Mouse (Mus musculus) right cerebral cortex, postnatal 36 days (tissue): Measurements from ENCODE around the gene Pou6f1.
"Not testable (repeated sequence)": the region's sequence is repeated elsewhere in the genome, so short reads cannot be mapped to it uniquely, and the experiment has no call there.

Experiments
- DNase-seq, 2 experiments: peaks; one replicate each; pipeline ENCODE4 v3.0.0; 2022; ENCODE audit warnings: low spot score in 2 of 2, mixed read lengths in 1 of 2

Pou6f1 gene

DNA sequence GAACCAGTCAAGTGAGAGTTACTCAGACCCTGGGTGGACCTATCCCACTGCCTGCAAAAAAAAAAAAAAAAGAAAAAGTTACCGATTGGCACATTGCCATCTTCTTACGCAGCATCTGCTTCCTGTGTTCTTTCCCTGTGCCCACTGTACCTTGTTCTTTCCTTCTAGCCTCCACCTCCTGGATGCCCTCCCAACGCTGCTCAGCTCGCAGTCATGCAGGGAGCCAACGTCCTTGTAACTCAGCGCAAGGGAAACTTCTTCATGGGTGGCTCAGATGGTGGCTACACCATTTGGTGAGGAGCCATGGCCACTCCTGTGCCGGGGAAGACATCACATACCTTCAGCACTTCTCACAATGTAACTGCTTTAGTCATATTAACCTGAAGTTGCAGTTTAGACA, 19.4 kb upstream of the Pou6f1 start:
- no peak for DNase-seq

DNA sequence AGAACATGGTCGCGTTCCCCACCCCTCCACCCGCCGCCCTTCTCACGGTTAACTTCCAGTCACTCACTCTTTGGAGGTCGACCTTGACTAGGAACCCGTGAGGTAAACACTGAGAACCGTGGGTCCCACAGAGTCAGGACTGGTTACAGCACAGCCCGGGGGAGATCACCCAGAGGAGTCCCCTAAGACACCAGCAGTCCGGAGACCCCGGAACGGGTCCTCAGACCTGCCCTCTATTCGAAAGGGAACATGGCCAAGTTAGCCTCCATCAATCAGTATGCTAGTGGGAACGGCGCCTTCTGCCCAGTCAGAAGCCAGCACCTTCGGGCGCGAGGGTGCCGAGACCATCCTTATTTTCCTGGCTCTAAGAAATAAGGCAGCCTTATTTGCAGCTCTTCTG, 16.4 kb upstream of the Pou6f1 start:
- DNase-seq = no peak

DNA sequence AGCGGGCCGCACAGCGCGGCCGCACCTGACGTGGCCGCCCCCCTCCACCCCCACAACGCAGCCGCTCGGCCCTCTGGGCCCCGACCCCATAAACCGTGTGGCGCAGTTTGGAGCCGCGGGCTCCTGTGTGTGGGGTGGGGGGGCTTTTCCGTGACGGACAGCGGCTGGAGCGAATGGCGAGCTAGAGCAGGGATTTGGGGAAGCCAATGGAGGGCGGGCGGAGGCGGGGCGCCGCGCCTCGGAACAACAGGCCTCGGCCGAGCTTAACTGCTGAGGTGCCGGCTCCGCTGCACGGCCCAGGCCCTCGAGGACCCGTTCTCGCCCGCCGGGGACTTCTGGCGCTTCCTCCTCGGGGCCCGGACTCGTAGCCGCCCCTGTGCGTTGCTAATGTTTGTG, 16.0 kb upstream of the Pou6f1 start:
- peak; percentile 82 for DNase-seq

DNA sequence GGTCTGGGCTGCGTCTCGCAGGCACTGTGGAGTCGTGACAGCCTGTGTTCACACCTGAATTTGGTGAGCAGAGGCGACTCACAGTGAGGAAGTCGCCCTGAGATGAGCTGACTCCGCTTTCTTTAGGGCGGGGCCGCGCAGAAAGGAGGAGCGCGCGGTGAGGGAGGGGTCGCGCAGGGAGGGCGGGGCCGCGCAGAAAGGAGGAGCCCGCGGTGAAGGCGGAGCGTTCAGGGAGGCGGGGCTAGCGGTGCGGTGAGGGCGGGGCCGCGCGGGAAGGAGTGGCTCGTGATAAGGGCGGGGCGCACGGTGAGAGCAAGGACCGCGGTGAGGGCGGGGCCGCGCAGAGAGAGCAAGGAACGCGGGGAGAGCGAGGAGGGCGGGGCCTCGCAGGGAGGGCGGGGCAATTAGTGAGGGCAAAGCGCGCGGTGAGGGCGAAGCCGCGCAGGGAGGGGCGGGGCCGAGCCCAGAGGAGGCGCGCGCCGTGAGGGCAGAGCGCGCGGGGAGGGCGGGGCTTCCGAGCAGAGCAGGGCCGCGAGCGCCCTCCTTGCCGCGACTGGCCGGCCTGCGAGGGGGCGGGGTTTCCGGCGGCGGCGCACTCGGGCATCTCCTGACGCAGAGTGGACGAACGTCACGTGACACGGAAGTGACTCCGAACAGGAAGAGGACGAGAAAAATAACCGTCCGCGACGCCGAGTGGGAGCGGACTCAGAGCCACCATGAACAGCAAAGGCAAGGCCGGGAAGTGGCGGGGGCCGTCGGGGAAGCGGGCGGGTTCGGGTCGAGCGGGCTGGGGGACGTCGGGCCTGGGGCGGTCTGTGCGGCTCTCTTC, 15.4 kb upstream of the Pou6f1 start, which contains the start of gene Dazap2:
Gene Dazap2 (plus strand): TSS at position 354 of the 829 bp plus-strand sequence.
- DNase-seq = peak; percentile 97 to 98

DNA sequence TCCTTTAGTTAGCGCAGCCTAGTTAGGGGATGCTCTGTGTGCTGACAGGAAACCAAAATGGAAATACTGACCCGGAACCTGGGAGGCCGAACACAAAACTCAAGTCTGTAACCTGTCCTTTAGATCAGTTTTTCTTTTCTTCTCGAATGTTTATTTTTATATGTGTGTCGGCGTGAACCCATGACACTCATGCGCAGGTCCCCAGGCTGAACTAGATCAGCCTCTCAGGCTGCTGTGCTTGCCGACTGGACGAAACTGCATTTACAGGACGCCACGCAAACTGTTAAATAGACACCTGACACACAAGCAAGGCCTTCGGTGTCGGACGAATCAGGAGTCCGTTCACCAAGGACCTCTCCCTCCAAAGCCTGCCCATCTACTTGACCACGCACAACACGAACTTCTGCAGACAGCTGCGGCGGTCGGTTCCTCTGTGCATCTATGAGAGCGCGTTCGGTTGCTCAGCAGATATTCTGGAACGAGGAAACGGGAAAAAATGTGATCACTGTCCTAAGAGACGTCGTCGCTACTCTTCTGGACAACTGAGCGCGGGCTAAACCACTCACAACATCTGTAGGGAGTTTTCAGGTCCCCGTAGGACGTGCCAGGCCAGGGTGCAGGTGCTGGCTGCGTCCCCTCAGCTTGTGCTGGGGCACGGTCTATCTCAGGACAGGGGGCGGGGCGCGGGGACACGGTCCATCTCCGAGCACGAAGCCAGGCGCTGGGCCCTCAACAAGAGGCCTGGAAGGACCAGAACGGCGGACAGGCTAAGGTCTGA, 14.6 kb upstream of the Pou6f1 start:
- no peak for DNase-seq

DNA sequence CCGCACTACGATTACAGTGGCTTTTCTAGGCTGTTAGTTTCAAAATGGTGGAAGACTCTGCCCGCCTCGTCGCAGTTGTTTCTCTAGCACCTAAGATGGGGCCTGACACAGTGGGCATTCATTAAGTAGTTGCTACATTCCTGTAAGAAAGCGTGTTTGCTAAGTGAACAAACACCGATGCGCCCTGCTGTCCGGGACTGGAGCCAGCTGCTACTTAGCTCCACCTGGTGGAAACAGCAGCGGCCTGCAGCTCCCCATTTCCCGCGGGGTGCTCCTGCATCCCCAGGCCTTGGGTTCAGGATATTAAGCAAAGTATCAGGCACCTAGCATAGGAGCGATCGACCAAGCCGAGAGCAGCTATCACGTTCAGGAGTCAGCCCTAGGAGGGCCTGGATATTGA, 13.8 kb upstream of the Pou6f1 start:
- peak; percentile 51 to 64 for DNase-seq

DNA sequence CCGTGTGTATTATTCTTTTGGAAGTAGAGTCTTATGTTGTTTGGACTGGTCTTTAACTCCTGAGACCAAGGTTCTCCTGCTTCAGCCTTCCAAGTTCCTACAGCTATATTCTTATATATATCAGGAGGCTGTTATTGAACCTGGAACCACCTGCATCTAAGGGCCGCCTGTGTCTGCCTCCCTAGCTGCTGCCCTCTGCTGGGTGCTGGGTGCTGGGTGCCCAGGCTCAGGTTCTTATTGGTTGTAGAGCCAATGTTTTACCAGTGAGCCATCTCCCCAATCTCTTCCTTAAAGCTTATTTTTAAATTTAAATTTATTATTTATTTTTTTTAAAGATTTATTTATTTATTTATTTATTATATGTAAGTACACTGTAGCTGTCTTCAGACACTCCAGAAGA, 12.6 kb upstream of the Pou6f1 start:
- DNase-seq = no peak

DNA sequence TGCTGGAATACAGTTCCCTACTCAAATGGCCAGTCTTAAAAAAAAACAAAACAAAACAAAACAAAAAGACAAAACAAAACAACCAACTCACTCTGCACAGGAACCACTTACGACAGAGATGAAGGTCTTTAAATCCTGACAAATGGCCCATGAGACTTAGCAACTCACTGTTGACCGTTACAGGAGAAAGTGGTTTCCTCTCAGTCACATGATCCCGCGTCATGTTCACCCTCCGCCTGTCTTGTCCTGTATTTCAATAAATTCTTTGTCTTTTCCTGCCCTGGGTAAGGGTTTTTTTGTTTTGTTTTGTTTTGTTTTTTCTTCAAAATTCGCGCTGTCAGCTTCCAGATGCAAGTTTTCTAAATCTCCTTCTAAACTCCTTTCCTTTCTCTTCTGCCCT, 12.2 kb upstream of the Pou6f1 start:
- DNase-seq = no peak

DNA sequence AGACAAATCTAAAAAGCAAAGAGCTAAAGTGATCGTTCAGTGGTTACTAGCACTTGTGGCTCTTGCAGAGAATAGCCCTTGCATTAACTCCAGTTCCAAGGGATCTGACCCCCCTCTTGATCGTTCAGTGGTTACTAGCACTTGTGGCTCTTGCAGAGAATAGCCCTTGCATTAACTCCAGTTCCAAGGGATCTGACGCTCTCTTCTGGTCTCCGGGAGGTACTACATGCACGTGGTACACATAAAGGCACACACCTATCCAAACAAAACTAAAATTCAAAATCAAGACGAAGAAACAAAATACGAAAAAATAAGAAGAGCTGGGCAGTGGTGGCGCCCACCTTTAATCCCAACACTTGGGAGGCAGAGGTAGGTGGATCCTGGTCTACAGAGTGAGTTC, 6.9 kb upstream of the Pou6f1 start:
- DNase-seq = not testable (repeated sequence)

DNA sequence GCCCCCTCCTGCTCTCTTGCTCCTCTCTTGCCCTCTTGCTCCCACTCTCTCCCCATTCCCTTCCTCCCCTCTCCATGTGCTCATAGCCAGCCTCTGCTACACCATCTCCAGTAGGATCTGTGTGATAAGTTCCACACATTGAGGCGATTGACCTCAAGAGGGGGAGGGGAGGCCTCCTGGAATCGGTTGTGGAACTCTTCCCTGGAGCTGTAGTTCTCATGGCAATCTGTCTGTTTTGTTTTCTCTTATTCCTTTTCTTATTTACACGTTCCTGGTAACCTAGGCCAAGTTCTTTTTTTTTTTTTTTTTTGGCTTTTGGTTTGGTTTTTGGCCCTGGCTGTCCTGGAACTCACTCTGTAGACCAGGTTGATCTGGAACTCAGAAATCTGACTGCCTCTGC, 1.9 kb upstream of the Pou6f1 start:
- DNase-seq = no peak

DNA sequence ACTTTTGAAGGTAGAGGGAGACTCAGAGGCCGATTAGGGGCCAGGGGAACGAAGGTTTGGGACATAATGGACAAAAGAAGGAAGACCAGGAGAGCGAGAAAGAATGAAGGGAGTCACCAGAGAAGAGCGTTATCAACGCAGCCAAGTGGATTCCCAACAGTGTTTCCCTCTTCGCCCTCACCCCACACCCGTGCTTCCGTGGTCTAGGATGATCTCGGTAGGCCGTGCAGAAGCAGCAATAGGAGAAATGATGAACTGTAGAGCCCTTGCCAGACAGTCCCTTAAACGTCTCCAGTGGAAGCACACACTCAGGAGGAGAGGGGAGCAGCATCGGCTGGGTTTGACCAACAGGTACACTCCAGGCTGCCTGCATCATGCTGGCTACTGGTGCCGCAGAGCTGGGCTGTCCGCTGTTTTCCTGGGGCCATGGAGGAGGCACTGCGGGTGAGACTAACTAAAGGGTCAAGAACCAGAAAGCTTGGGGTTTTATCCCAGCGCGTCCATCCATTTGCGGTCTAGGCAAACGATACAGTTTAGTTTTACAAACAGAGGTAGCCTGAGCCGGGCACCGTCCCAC, 1.0 kb upstream of the Pou6f1 start:
- DNase-seq = no peak

DNA sequence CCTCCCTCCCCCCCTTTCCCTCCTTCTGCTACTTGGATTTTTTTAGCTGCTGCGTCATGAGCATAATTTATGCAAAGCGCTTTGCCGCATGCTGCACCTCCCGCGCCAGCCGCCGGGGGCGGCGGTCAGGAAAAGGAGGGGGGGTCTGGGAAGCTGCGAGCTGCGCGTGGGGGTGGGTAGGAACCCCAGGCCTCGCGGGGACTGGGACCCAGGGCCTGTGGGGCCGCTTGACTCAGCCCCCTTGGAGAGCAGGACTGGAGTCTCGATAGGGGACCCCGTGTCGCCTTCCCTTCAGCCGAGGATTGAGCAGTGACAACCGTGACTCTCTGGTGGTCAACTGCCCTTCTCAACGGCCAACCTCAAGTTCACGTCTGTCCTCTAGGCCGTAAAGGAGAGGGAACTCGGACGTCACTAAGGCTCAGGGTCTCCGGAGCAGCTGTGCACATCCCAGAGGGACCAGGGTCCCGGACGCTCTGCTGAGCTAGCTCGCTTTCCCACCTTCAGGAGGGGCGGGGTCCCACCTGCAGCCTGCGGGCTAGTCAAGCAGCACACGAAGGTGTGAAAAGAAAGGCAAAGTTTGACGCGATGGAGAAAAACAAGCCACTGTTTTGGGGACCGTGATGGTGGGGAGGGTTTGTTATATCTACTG, 387 bp upstream of the Pou6f1 start:
- DNase-seq = peak; percentile 54 to 67

DNA sequence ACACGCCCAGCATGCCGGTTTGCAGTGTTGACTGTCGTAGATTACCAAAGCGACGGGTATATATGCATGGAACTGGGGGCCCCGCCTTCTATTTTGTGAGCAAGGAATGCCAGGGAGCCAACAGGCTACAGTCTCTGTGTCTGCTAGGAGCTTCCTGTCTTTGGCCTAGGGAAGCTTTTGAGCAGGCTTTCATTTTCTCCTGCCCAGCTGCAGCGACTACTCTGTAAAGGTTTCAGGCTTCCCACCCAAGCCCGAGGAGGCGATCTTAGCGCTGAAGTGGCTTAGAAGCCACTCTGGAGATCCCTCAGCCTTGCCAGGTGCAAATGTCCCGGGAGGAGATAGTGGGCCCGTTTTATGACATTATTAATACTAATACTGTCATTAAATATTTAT, 905 bp downstream of the Pou6f1 start:
- DNase-seq = peak in 1 of 2 experiments; percentile 27

DNA sequence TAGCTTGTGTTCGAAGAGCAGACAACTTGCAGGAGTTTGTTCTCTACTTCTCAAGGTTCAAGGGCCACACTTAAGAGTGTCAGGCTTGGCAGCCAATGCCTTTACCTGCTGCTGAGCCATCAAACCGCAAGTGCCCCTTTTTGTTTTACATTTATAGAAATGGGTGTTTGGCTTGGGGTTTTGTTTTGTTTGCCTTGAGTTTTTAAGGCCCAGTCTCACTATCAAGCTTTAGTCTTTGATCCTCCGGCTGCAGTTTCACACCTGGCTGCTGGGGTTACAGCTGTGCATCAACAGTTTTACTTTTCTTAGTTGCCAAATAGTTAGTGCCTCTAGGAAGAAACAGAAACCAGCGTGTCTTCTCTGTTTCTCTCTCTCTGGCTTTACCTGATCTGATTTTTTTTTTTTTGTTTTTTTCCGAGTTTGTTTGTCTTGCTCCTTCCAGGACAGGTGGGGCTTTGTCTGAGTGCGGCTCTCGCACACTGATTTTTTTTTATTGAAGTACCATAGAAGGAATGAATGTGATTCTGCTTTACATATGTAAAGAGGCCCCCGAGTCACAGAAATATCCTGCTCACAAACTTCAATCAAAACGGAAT, 1.4 kb downstream of the Pou6f1 start:
- DNase-seq = no peak

DNA sequence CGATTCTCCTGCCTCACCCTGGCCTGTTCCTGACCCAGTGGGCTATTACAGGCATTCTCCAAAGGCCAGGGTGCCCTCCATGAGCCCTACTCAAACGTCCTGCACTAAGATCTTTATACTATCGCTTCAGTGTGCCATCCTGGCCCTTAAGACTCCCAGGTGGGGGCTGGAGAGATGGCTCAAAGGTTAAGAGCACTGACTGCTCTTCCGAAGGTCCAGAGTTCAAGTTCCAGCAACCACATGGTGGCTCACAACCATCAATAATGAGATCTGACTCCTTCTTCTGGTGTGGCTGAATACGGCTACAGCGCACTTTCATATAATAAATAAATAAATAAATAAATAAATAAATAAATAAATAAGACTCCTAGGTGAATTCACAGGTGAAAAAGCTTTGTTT, 7.0 kb downstream of the Pou6f1 start:
- DNase-seq = no peak

DNA sequence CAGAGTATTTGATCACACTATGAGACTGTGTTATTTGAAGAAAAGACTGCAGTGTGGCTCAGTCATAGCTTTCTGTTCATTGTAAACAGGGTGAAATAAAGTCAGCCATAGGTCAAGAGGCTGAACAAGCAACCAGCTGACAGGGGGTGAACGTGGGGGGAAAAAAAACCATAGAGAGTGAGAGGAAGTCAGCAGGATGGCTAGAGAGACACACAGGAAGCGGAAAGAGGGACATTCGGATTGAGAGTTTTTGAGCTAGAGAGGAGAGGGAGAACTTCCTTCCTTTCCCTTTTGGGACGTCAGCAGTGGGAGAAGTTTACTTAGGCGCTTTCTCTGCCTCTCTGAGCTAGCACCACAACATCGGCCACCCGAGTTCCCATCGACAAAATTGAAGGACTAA, 9.3 kb downstream of the Pou6f1 start:
- DNase-seq = no peak

DNA sequence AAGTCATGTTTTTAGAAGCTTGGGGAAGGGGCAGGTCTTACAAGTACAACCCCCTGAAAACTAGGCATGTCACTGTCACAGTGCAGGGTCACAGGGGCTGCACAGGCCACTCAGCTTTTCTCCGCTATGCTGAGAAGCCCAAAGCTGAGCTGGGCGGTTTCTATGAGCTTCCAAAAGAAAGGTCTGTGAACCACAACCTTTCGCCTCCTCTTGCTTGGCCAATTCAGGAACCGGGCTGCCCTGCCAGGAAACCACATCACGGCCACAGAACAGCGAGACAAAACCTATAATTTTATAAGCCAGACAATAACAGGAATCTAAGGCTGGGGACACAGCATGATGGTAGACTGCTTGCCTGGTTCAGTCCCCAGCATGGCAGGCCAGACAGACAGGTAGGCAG, 11.5 kb downstream of the Pou6f1 start:
- no peak for DNase-seq

DNA sequence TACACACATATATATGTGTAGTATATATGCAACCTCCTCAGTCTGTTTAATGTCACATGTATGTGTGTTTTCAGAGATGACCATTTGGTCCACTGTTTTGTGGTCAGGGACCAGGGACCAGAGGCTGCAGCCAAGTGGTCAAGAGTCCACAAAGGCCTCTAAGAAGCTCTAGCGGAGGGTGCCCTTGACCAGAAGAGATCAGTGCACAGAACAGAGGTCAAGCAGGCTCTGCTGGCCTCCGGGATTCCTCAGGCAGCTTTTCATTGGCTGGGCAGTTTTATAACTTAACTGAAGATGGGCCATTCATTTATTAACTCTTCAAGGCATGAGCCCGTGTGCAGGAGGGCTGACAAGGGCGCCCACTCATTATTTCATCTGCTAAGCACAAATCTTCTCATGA, 12.6 kb downstream of the Pou6f1 start:
- DNase-seq = no peak

DNA sequence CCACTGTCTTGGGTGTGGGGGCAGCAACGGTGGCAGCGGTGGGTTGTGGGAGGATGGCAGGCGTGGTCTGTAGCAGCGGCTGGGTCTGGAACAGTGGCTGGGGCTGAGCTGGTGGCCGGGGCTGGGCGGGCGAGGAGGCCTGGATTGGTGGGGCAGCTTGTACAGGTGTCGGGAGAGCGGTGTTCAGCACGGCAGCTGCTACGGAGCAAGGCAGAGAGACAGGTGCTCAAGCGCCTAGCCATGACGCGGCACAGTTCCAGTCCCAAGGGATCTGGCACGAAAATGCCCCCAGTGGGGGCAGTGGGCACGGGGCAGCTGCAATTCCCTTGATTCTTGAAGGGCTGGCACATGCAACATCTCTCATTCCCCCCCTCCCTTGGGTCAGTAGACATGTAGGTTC, 13.9 kb downstream of the Pou6f1 start:
- DNase-seq = no peak

DNA sequence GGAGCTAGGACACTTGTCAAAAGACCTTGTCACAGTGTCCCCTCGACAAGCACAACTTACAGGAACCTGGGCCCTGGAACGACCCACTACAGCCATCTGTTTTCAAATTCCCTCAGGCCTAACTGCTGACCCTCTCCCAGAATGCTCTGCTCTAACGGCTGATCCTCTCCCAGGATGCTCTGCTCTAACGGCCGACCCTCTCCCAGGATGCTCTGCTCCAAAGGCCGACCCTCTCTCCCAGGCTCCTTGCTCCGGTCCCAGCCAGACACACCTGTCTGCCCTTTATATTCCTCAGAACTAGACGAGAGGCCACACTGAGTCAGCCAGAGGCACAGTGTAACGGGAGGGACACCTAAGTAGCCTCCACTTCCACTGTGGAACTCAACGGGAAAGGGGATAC, 19.7 kb downstream of the Pou6f1 start:
- DNase-seq = no peak

DNA sequence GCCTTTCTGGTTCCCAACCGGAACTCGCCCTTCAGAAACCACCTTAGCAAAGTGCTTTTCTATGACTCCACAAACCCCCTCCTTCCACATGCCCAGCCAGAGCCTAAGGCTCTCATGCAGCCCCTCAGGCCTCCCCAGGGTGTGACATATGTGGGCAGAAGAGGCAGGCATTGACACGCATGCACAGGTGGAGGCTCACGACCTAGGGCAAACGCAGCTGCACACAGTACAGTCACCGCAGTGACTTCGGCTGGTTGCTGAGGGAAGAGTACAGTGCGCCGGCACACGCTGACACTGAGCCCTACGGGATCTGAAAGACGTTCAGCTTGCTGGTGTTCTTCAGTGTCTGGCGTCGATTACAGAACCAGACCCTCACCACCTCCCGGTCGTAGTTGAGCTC, 21.8 kb downstream of the Pou6f1 start:
- DNase-seq = no peak

DNA sequence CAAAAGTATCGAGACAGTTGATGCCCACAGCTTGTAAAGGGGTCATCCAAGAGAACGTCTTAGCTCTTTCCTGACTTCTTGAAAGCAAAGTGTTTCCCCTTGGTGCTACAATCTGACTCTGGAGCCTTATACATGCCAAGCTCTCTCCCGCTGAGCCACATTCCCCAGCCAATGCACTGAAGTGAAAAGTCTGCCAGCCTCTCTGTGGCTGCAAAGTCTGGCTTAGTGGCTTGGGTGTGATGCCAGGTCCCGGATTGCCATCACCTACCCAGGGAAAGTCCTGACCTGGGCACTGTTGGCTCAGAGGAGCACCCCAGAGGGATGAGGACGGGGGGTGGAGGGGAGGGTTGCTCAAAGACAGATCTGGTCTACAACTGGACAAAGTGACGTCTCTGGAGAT, 23.0 kb downstream of the Pou6f1 start:
- no peak for DNase-seq
